ENCODE assay signal across 8 mouse cellular contexts in genomic region chr10:128494667-128495245, GRCm38 (mm10). TPM values are rescaled to one million over a fixed set of nuclear protein-coding genes. Genes with fewer than 3 reads are reported as not detected.
DNase-seq lines count a peak whose midpoint lies in the region; ATAC-seq lines count a peak whose summit lies in the region.

No protein-coding gene starts in this region.

- peak overlapping the region; percentile 71 for H3K9ac ChIP-seq in neural tube, embryonic 11.5 days (ENCODE audit: low read length)
- H3K9ac ChIP-seq in limb, embryonic 12.5 days (replicated peaks) = peak overlapping the region; percentile 82
- H3K9ac ChIP-seq in stomach, embryonic 15.5 days = peak overlapping the region; percentile 53

- ATAC-seq in neural tube, embryonic 11.5 days (ENCODE audit: insufficient read depth, low FRiP score, low TSS enrichment) = no peak
- no peak for ATAC-seq in limb, embryonic 12.5 days (ENCODE audit: insufficient number of reproducible peaks, insufficient read depth, low FRiP score, low TSS enrichment, low read depth)
- ATAC-seq in stomach, embryonic 15.5 days (ENCODE audit: insufficient read depth, low FRiP score, low read depth) = no peak

- peaks cover 20% of the 10 kb centered on the region; the same call in 1 of the 2 replicates for H3K4me1 ChIP-seq in neural tube, embryonic 11.5 days (ENCODE audit: control insufficient read depth, insufficient read depth, low read length)
- H3K4me1 ChIP-seq in limb, embryonic 12.5 days (replicated peaks) = peaks cover 33% of the 10 kb centered on the region
- peaks cover 43% of the 10 kb centered on the region for H3K4me1 ChIP-seq in stomach, embryonic 15.5 days

- H3K9me3 ChIP-seq in neural tube, embryonic 11.5 days (ENCODE audit: control insufficient read depth, low read length) = no peaks in the 10 kb centered on the region
- no peaks in the 10 kb centered on the region for H3K9me3 ChIP-seq in limb, embryonic 12.5 days
- no peaks in the 10 kb centered on the region for H3K9me3 ChIP-seq in stomach, embryonic 15.5 days

- peak overlapping the region; percentile 9; the same call in 1 of the 2 replicates for H3K27ac ChIP-seq in neural tube, embryonic 11.5 days (ENCODE audit: low read depth, low read length)
- H3K27ac ChIP-seq in limb, embryonic 12.5 days = peak overlapping the region; percentile 96
- peak overlapping the region; percentile 89 for H3K27ac ChIP-seq in stomach, embryonic 15.5 days

- intact Hi-C loops in left cerebral cortex, postnatal 36 days (cut with DNase I) = loop anchor here (5.0 kb wide), 2 partner anchors 37 to 53 kb away; partner anchors contain the start of genes Rpl41, Smarcc2 and Zc3h10

- WGBS in neural tube, embryonic 11.5 days = 59% methylated on average over 11 of the region's 11 CpGs
- 61% methylated on average over 11 of the region's 11 CpGs for WGBS in limb, embryonic 12.5 days
- WGBS in stomach, embryonic 15.5 days = 51% methylated on average over 11 of the region's 11 CpGs

- H3K36me3 ChIP-seq in neural tube, embryonic 11.5 days (ENCODE audit: control insufficient read depth, insufficient read depth, low read length) = peaks cover 8% of the 10 kb centered on the region
- peaks cover 23% of the 10 kb centered on the region for H3K36me3 ChIP-seq in limb, embryonic 12.5 days
- H3K36me3 ChIP-seq in stomach, embryonic 15.5 days = peaks cover 18% of the 10 kb centered on the region

- peak overlapping the region; percentile 88 for H3K4me3 ChIP-seq in neural tube, embryonic 11.5 days (ENCODE audit: low read depth, low read length)
- H3K4me3 ChIP-seq in limb, embryonic 12.5 days (replicated peaks) = peak overlapping the region; percentile 78
- H3K4me3 ChIP-seq in stomach, embryonic 15.5 days (replicated peaks) = peak overlapping the region; percentile 89

- no peaks in the 10 kb centered on the region for H3K27me3 ChIP-seq in neural tube, embryonic 11.5 days (ENCODE audit: control insufficient read depth, insufficient read depth, low read length)
- H3K27me3 ChIP-seq in limb, embryonic 12.5 days = peaks cover 7% of the 10 kb centered on the region; the same call in 1 of the 2 replicates
- no peaks in the 10 kb centered on the region for H3K27me3 ChIP-seq in stomach, embryonic 15.5 days (replicated peaks)

- peak overlapping the region; percentile 83 for H3K4me2 ChIP-seq in neural tube, embryonic 11.5 days (ENCODE audit: low read depth)
- H3K4me2 ChIP-seq in limb, embryonic 12.5 days = peak overlapping the region; percentile 84
- H3K4me2 ChIP-seq in stomach, embryonic 15.5 days = peak overlapping the region; percentile 84

- peak; percentile 60 for DNase-seq in cerebellum, adult 11-12 months
- DNase-seq in cerebellum, adult 8-10 months = no peak
- DNase-seq in neural tube, embryonic 11.5 days (ENCODE audit: low spot score) = no peak
- no peak for DNase-seq in neural tube, embryonic 10.5 days (ENCODE audit: extremely low spot score, low spot score)
- DNase-seq in left cerebral cortex, postnatal 36 days (ENCODE audit: low spot score in 2 of 2) = no peak
- DNase-seq in frontal cortex, postnatal 10 days (ENCODE audit: low spot score in 2 of 2) = no peak

RNA-seq across cellular contexts. Expression of gene Myl6, which starts 0.8 kb away (rescaled TPM):
- polyA plus RNA-seq in neural tube, embryonic 11.5 days (2014; fragmentation: Nextera tagmentation; extraction: Ambion mirVana) = 776 and 804 TPM in 2 replicates
- 827 and 868 TPM in 2 replicates for polyA plus RNA-seq in limb, embryonic 12.5 days (2016; fragmentation: Nextera tagmentation; extraction: Ambion mirVana)
- 1,838 and 1,873 TPM in 2 replicates for polyA plus RNA-seq in stomach, embryonic 15.5 days (2015; fragmentation: Nextera tagmentation; extraction: Ambion mirVana)
- total RNA-seq in left cerebral cortex, postnatal 36 days (2021) = 100 to 1,000 TPM; 547 to 629 TPM

RNA-seq across cellular contexts. Expression of gene Myl6b, which starts 3.7 kb away (rescaled TPM):
- 2.4 and 3.5 TPM in 2 replicates for polyA plus RNA-seq in neural tube, embryonic 11.5 days (2014; fragmentation: Nextera tagmentation; extraction: Ambion mirVana)
- polyA plus RNA-seq in limb, embryonic 12.5 days (2016; fragmentation: Nextera tagmentation; extraction: Ambion mirVana) = 3.2 and 3.4 TPM in 2 replicates
- polyA plus RNA-seq in stomach, embryonic 15.5 days (2015; fragmentation: Nextera tagmentation; extraction: Ambion mirVana) = 3.0 and 3.4 TPM in 2 replicates
- total RNA-seq in left cerebral cortex, postnatal 36 days (2021) = 10 to 100 TPM; 26.3 to 27.0 TPM

RNA-seq across cellular contexts. Expression of gene Esyt1, which starts 30.9 kb away (rescaled TPM):
- 27.3 and 34.1 TPM in 2 replicates for polyA plus RNA-seq in neural tube, embryonic 11.5 days (2014; fragmentation: Nextera tagmentation; extraction: Ambion mirVana)
- polyA plus RNA-seq in limb, embryonic 12.5 days (2016; fragmentation: Nextera tagmentation; extraction: Ambion mirVana) = 18.5 and 19.9 TPM in 2 replicates
- polyA plus RNA-seq in stomach, embryonic 15.5 days (2015; fragmentation: Nextera tagmentation; extraction: Ambion mirVana) = 28.8 and 32.1 TPM in 2 replicates
- total RNA-seq in left cerebral cortex, postnatal 36 days (2021) = 1 to 10 TPM; 8.5 to 9.0 TPM

RNA-seq across cellular contexts. Expression of gene Smarcc2, which starts 35.7 kb away (rescaled TPM):
- polyA plus RNA-seq in neural tube, embryonic 11.5 days (2014; fragmentation: Nextera tagmentation; extraction: Ambion mirVana) = 124 and 125 TPM in 2 replicates
- polyA plus RNA-seq in limb, embryonic 12.5 days (2016; fragmentation: Nextera tagmentation; extraction: Ambion mirVana) = 105 and 120 TPM in 2 replicates
- 63.1 and 70.0 TPM in 2 replicates for polyA plus RNA-seq in stomach, embryonic 15.5 days (2015; fragmentation: Nextera tagmentation; extraction: Ambion mirVana)
- total RNA-seq in left cerebral cortex, postnatal 36 days (2021) = 100 to 1,000 TPM; 238 to 245 TPM

RNA-seq across cellular contexts. Expression of gene Zc3h10, which starts 52.8 kb away (rescaled TPM):
- polyA plus RNA-seq in neural tube, embryonic 11.5 days (2014; fragmentation: Nextera tagmentation; extraction: Ambion mirVana) = 16.6 and 18.3 TPM in 2 replicates
- 18.1 and 21.4 TPM in 2 replicates for polyA plus RNA-seq in limb, embryonic 12.5 days (2016; fragmentation: Nextera tagmentation; extraction: Ambion mirVana)
- 12.1 and 12.4 TPM in 2 replicates for polyA plus RNA-seq in stomach, embryonic 15.5 days (2015; fragmentation: Nextera tagmentation; extraction: Ambion mirVana)
- total RNA-seq in left cerebral cortex, postnatal 36 days (2021) = 10 to 100 TPM; 14.2 to 15.0 TPM

Comparison
In these comparisons a context has a peak if more than half of its experiments do, and no peak if none do; other contexts are left out.
1. H3K27ac ChIP-seq: peak in every context shown above with its lines; median percentile 96 in limb, embryonic 12.5 days; 89 in stomach, embryonic 15.5 days; 9 in neural tube, embryonic 11.5 days.